8 mouse cellular contexts compared by ENCODE assay signal in the genomic region with DNA sequence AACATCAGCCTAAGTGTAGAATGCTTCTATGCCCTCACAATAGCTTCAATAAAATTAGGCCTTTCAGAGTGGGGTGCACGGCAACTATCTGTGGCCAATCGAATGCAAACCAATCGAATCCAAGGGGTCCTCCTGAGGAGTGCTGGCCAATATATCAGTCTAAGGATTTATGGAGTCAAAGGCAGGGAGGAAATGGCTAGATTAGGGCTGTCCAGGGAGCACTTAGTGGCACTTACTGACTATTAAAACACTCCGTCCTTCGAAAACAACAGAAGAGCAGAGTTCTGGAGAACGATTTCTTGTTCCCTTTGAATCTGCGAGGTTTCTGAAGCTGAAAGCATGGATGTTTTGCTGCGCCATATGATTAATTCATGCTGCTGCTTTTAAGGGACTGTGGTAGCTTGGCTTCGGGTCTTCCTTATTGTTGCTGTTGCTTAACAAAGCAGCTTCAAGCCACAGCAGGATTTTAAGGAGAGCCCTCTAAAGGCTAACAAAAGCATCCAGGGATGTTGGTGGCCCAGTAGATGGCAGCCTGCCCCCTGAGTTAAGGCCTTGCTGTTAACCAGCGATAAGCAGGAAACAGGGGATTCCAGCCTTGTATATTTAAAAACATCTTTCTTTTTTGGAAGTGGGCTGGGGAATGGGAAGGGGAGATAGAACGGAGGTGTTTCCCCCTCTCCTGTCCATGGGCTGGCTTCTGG.
DNase-seq lines count a peak whose midpoint lies in the region; ATAC-seq and TF ChIP-seq lines count a peak whose summit lies in the region.

No protein-coding gene starts in this region.

- H3K4me2 ChIP-seq in hindbrain, embryonic 16.5 days (ENCODE audit: low read length) = no peak overlapping the region
- H3K4me2 ChIP-seq in liver, postnatal 0 days (ENCODE audit: low read depth, low read length) = no peak overlapping the region

- H3K27ac ChIP-seq in hindbrain, embryonic 16.5 days (ENCODE audit: low read depth, low read length) = no peak overlapping the region
- H3K27ac ChIP-seq in liver, postnatal 0 days (ENCODE audit: low read depth) = no peak overlapping the region

- peak; percentile 27; the same call in 1 of the 2 replicates for TF ChIP-seq CTCF in liver, postnatal 0 days (IDR thresholded peaks at IDR 0.05; ENCODE audit: low read depth)

- no peak overlapping the region for H3K4me3 ChIP-seq in hindbrain, embryonic 16.5 days (ENCODE audit: low read length)
- H3K4me3 ChIP-seq in liver, postnatal 0 days (ENCODE audit: low read depth, low read length) = no peak overlapping the region

- H3K36me3 ChIP-seq in hindbrain, embryonic 16.5 days (ENCODE audit: control insufficient read depth, insufficient read depth, low read length) = no peaks in the 10 kb centered on the region
- no peaks in the 10 kb centered on the region for H3K36me3 ChIP-seq in liver, postnatal 0 days (replicated peaks; ENCODE audit: insufficient read depth, low read length)

- TF ChIP-seq EP300 in liver, postnatal 0 days (IDR thresholded peaks at IDR 0.05; ENCODE audit: low read depth) = no peak

- ATAC-seq in hindbrain, embryonic 16.5 days = peak; percentile 70; the same call in 1 of the 2 replicates
- no peak for ATAC-seq in liver, postnatal 0 days

- peaks cover 8% of the 10 kb centered on the region; the same call in 1 of the 2 replicates for H3K4me1 ChIP-seq in hindbrain, embryonic 16.5 days (ENCODE audit: control insufficient read depth, insufficient read depth, low read depth, low read length)
- no peaks in the 10 kb centered on the region for H3K4me1 ChIP-seq in liver, postnatal 0 days (ENCODE audit: insufficient read depth)

- peak overlapping the region; percentile 35; the same call in 1 of the 2 replicates for H3K9ac ChIP-seq in hindbrain, embryonic 16.5 days (ENCODE audit: low read depth, low read length)
- H3K9ac ChIP-seq in liver, postnatal 0 days (replicated peaks) = no peak overlapping the region

- DNase-seq in cerebellum, adult 9-10 months = peak; percentile 10
- DNase-seq in cerebellum, adult 11-12 months = no peak
- DNase-seq in urinary bladder, postnatal 14 days (ENCODE audit: low spot score) = peak; percentile 39
- DNase-seq in urinary bladder, postnatal 36 days (ENCODE audit: low spot score in 2 of 2) = no peak
- no peak for DNase-seq in liver, postnatal 0 days
- DNase-seq in right cerebral cortex, postnatal 10 days (ENCODE audit: low spot score in 2 of 2) = peak; percentile 62 to 75
- no peak for DNase-seq in urinary bladder, adult 2 months (ENCODE audit: low spot score)

- no peaks in the 10 kb centered on the region for H3K9me3 ChIP-seq in hindbrain, embryonic 16.5 days (ENCODE audit: control insufficient read depth, low read length)
- no peaks in the 10 kb centered on the region for H3K9me3 ChIP-seq in liver, postnatal 0 days (ENCODE audit: low read length)

- WGBS in hindbrain, embryonic 16.5 days = 46% methylated on average over 11 of the region's 11 CpGs
- 64% methylated on average over 11 of the region's 11 CpGs for WGBS in liver, postnatal 0 days (ENCODE audit: insufficient replicate concordance)

- no peaks in the 10 kb centered on the region for H3K27me3 ChIP-seq in hindbrain, embryonic 16.5 days (replicated peaks; ENCODE audit: control insufficient read depth, insufficient read depth, low read length)
- H3K27me3 ChIP-seq in liver, postnatal 0 days (ENCODE audit: insufficient read depth, low read length) = no peaks in the 10 kb centered on the region

Comparison
In these comparisons a context has a peak if more than half of its experiments do, and no peak if none do; other contexts are left out.
1. DNase-seq: peak in cerebellum, adult 9-10 months (single experiment), urinary bladder, postnatal 14 days (single experiment) and right cerebral cortex, postnatal 10 days (2 of 2); none in cerebellum, adult 11-12 months (single experiment), urinary bladder, postnatal 36 days (0 of 2), liver, postnatal 0 days (single experiment) and urinary bladder, adult 2 months (single experiment).